Mouse (Mus musculus) lung, embryonic 15.5 days (tissue): ENCODE results near the gene Col15a1. TPM values are rescaled to one million over a fixed set of nuclear protein-coding genes. Genes with fewer than 3 reads are reported as not detected.

Experiments used
- ATAC-seq: fragments of 200-750 bp; cut with Nextera tagmentation; 2 replicates; pipeline ENCODE4 v1.8.0; 2017; ENCODE audit warnings: moderate number of reproducible peaks, borderline replicate concordance; ENCODE audit not compliant: low FRiP score, low TSS enrichment; ENCODE audit errors: extremely low read depth
- H3K27ac ChIP-seq: fragments of 300-500 bp; sonication (generic); 2 replicates; pipeline ENCODE4 v1.5.1; 2015; ENCODE audit warnings: moderate library complexity, mild to moderate bottlenecking, inconsistent platforms
- H3K27me3 ChIP-seq: fragments of 300-500 bp; sonication (generic); 2 replicates; pipeline ENCODE4 v1.6.1; 2015; ENCODE audit warnings: inconsistent platforms
- H3K36me3 ChIP-seq: fragments of 300-500 bp; sonication (generic); 2 replicates; pipeline ENCODE4 v1.6.1; 2015; ENCODE audit warnings: inconsistent platforms
- H3K4me1 ChIP-seq: fragments of 300-500 bp; sonication (generic); 2 replicates; pipeline ENCODE4 v1.6.1; 2015; ENCODE audit warnings: inconsistent platforms
- H3K4me2 ChIP-seq: fragments of 300-500 bp; sonication (generic); 2 replicates; pipeline ENCODE4 v1.6.1; 2015; ENCODE audit warnings: inconsistent platforms, mild to moderate bottlenecking, moderate library complexity
- H3K4me3 ChIP-seq: fragments of 300-500 bp; sonication (generic); 2 replicates; pipeline ENCODE4 v1.5.1; 2015; ENCODE audit warnings: mild to moderate bottlenecking, inconsistent platforms
- H3K9ac ChIP-seq: fragments of 300-500 bp; sonication (generic); 2 replicates; pipeline ENCODE4 v1.6.1; 2015; ENCODE audit warnings: inconsistent platforms
- H3K9me3 ChIP-seq: fragments of 300-500 bp; sonication (generic); 2 replicates; pipeline ENCODE4 v1.6.1; 2016; ENCODE audit warnings: inconsistent platforms
- WGBS: fragments of 180-500 bp; shearing (Covaris S2); methylation state at CpG from one replicate; pipeline ENCODE4 v1.1.7; 2015; 5-methylcytosine and 5-hydroxymethylcytosine counted together
- polyA plus RNA-seq: library from polyadenylated mRNA; unstranded; fragments of >200 nt; fragmentation: Nextera tagmentation; extraction: Ambion mirVana; gene quantifications from 2 replicates; pipeline ENCODE4 v1.2.1, GENCODE M21; 2015

Col15a1 gene
- 22.6 and 25.8 TPM in 2 replicates for polyA plus RNA-seq

DNA sequence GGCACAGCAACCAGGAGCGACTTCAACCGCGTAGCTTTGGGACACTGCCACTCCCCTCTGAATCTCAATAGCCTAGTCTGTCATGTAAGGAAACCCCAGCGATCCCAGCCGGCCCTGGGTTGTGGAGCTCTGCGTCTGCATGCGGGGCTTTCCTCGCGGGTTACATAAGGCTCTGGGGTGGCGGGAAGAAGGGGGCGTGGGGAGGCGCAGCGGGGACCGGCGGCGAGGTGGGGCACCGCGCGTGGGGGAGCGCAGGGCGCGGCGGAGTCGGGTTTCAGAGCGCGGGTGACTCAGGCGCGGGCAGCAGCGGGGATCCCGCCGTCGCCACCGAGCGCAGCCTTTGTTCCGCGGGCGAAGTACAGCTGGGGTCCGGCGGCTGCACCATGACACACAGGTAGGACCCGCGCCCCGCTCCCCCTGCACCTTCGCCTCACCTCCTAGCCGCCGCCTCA, at the start of gene Col15a1:
TSS of gene Col15a1 (plus strand) at position 193 of the 452 bp plus-strand sequence.
- 0 out of 2 replicates have a peak, but pooled peaks have one; percentile 5 for ATAC-seq
- Histone ChIP-seq H3K4me2 (peak within 1 kb of the TSS; percentile 83), H3K36me3 (no peaks in the 10 kb centered on the region), H3K9me3 (no peaks in the 10 kb centered on the region), H3K4me3 (peak within 1 kb of the TSS; percentile 50), H3K27ac (peak within 1 kb of the TSS; percentile 33; the same call in 1 of the 2 replicates), H3K9ac (peak within 1 kb of the TSS; percentile 56), H3K4me1 (peaks cover 45% of the 10 kb centered on the region), H3K27me3 (peaks cover 45% of the 10 kb centered on the region)
- WGBS = under 1% methylated on average over 39 of the region's 45 CpGs

DNA sequence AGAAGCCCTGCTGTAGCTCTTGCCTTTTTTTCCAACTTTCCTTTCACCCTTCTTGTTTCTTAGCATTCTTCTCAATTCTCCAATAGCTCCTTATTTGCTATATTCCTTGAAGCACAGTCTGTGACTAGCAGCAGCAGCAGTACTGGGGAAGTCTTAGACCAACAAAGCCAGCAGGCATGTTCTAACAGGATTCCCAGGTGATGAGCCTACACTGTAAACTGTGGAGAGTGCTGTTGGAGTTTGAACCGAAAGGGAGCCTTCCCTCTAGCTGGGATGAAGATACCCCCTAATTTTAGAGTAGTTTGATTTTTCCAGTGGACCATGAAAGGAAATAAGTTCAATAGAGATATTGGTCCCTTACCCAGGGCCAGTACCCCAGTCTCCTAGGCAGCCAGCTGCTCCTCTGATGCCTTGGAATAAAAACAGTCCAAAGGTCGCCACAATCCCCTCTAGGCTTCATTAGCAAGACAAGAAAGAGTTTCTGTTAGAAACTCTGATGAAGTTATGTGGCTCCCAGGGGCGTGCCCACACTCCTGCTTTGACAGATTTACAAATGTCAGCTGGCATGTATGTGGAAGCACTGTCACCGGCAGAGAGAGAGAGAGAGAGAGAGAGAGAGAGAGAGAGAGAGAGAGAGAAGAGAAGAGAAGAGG, 46.7 kb upstream of the Col15a1 start:
- H3K4me2 ChIP-seq = no peak overlapping the region
- WGBS = 15% methylated on average over 3 of the region's 4 CpGs
- no peak for ATAC-seq
- H3K27ac ChIP-seq = no peak overlapping the region
- no peak overlapping the region for H3K9ac ChIP-seq
- peaks cover 2% of the 10 kb centered on the region; the same call in 1 of the 2 replicates for H3K4me1 ChIP-seq
- no peaks in the 10 kb centered on the region for H3K36me3 ChIP-seq
- H3K9me3 ChIP-seq = no peaks in the 10 kb centered on the region
- no peaks in the 10 kb centered on the region for H3K27me3 ChIP-seq
- H3K4me3 ChIP-seq = no peak overlapping the region

DNA sequence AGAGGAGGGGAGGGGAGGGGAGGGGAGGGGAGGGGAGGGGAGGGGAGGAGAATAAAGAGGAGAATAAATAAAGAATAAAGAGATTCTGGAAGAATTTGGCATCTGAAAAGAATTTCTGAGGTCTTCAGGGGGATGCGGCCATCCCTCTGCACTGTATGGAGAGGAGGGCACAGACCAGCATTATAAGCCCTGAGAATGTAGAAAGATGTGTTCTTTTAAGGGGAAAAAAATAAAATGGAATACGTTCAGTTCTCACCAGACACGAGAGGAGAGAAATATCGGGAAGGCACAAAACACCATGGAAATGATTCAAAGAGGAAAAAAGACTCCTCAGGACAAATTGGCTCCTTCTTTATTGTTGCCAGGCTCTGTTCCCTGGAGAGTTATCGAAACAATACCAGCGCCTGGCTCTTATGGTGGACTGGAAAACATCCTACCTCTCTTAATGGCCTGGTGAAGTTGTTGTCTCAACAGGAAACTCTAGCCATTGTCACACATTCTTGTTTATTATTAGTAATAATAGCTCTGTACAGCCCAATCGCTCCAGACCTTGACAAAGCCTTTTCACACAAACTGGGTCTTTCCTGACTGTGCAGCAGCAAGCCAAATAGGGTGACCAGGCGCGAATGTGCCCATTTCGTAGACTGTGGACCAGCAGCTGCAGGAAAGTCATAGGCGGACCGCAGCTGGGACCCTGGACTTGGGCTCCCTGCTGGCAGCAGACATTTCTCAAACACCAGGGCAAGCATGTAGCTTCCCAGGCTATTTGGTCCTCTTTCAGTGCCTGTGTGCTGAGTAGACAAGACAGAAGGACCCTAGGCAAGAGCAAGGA, 46.0 kb upstream of the Col15a1 start:
- Histone ChIP-seq H3K27ac (no peak overlapping the region), H3K36me3 (no peaks in the 10 kb centered on the region), H3K9ac (no peak overlapping the region), H3K4me2 (no peak overlapping the region), H3K4me3 (no peak overlapping the region), H3K9me3 (no peaks in the 10 kb centered on the region), H3K4me1 (peaks cover 2% of the 10 kb centered on the region; the same call in 1 of the 2 replicates), H3K27me3 (no peaks in the 10 kb centered on the region)
- 65% methylated on average over 12 of the region's 12 CpGs for WGBS
- no peak for ATAC-seq

DNA sequence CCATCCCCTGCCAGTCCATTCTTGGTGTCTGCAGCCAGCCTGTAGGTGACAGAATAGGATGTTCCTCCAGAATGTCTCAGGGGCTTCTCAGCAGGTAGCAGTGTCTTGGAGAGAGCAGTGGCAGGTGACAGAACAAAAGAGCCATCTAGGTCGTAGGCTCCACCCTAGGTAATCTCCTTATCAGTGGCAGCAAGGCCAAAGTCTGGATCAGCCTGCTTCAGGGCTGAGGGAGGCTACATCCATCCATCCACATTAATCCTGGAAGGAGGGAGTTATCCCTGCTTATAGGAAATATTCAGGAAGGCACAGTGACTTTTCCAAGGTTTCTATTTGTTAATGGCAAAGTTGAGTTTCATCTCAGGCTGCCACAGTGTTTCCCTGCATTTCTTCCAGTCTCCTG, 35.6 kb upstream of the Col15a1 start:
- no peak overlapping the region for H3K9ac ChIP-seq

DNA sequence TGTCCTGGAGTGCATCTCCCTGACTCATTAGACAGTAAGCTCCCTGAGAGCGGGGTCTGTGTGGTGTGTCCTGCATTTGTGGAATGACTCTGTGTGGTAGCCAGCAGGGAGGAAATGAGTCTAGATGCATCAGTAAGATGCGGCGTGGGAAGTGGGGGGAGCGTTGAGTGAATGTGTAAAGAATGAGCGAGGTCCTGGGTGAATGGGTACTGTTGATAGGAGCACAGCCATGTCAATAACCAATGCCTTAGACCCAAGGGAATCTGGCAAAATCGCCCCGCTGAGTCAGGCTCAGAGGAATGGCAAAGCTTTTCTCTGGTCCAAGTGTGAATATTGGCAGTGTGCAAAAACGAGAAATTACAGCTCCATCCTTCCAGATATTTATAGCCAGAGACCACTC, 30.9 kb upstream of the Col15a1 start:
- no peak overlapping the region for H3K4me2 ChIP-seq
- H3K27me3 ChIP-seq = no peaks in the 10 kb centered on the region
- H3K4me3 ChIP-seq = no peak overlapping the region
- peaks cover 5% of the 10 kb centered on the region; the same call in 1 of the 2 replicates for H3K4me1 ChIP-seq
- ATAC-seq = no peak
- H3K27ac ChIP-seq = no peak overlapping the region
- no peaks in the 10 kb centered on the region for H3K36me3 ChIP-seq
- H3K9ac ChIP-seq = no peak overlapping the region
- WGBS = 75% methylated on average over 8 of the region's 8 CpGs
- no peaks in the 10 kb centered on the region for H3K9me3 ChIP-seq

More for the DNA sequence above, 35.6 kb upstream of the Col15a1 start:
- no peaks in the 10 kb centered on the region for H3K27me3 ChIP-seq
- no peak for ATAC-seq
- H3K4me1 ChIP-seq = peaks cover 5% of the 10 kb centered on the region; the same call in 1 of the 2 replicates
- H3K9me3 ChIP-seq = no peaks in the 10 kb centered on the region
- no peak overlapping the region for H3K27ac ChIP-seq
- no peak overlapping the region for H3K4me2 ChIP-seq
- WGBS = 31% methylated on average over 1 of the region's 1 CpGs
- H3K36me3 ChIP-seq = no peaks in the 10 kb centered on the region
- no peak overlapping the region for H3K4me3 ChIP-seq

DNA sequence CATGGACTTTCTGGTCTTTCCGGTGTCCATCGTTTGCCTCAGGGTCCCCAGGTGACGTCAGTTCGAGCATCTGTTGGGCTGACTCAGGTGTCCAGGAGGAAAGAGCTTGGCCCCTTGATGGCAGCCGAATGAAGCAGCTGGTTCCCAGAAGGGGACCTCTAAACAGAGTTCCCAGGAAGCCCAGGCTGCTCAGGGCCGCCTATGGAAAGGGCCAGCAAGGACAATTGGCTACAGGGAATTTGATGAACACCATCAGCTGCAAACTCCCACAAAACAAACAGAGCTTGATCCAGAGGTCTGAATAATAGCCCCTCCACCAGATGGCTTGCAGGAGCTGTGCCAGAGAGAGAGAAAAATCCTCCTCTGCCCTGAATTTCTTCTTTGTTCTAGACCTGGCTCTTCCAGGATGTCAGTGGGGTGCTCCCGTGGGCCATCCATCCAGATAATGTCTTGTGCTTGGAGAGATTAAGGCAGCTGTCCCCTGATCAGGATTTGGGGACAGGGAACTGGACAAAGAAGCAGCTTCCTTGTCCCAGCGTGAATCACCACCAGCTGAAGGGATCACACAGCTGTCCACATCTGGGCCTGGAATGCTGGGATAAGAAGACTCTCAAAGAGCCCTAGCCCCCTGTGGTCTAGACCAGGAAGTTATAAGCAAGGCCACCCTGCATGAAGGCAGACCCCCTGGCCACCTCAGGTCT, 29.6 kb upstream of the Col15a1 start:
- peaks cover 5% of the 10 kb centered on the region; the same call in 1 of the 2 replicates for H3K4me1 ChIP-seq
- no peaks in the 10 kb centered on the region for H3K27me3 ChIP-seq
- ATAC-seq = no peak
- 61% methylated on average over 8 of the region's 8 CpGs for WGBS
- no peaks in the 10 kb centered on the region for H3K36me3 ChIP-seq
- H3K4me3 ChIP-seq = no peak overlapping the region
- H3K4me2 ChIP-seq = no peak overlapping the region
- no peaks in the 10 kb centered on the region for H3K9me3 ChIP-seq
- no peak overlapping the region for H3K27ac ChIP-seq
- H3K9ac ChIP-seq = no peak overlapping the region

DNA sequence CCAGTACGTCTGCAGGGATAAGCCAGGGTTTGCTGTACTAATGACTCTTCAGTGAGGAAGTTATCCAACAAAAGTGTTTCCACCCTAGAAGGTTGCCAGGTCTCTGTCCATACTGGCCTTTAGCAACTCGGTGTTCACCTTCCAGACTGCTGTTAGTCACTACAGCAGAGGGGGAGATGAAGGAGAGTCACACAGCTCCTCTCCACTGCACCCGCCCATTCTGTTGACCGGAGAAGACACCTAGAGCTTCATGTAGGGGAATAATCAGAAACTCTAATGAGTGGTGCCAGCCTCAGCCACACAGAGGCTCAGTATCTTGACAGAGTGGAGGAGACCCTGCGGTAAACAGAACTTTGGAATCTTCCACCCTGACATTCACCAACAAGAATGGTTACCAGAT, 28.4 kb upstream of the Col15a1 start:
- peaks cover 5% of the 10 kb centered on the region; the same call in 1 of the 2 replicates for H3K4me1 ChIP-seq
- no peaks in the 10 kb centered on the region for H3K36me3 ChIP-seq
- no peaks in the 10 kb centered on the region for H3K27me3 ChIP-seq
- no peak for ATAC-seq
- no peak overlapping the region for H3K4me3 ChIP-seq
- no peak overlapping the region for H3K27ac ChIP-seq
- H3K9me3 ChIP-seq = no peaks in the 10 kb centered on the region
- no peak overlapping the region for H3K4me2 ChIP-seq
- H3K9ac ChIP-seq = no peak overlapping the region
- WGBS = 72% methylated on average over 5 of the region's 5 CpGs

DNA sequence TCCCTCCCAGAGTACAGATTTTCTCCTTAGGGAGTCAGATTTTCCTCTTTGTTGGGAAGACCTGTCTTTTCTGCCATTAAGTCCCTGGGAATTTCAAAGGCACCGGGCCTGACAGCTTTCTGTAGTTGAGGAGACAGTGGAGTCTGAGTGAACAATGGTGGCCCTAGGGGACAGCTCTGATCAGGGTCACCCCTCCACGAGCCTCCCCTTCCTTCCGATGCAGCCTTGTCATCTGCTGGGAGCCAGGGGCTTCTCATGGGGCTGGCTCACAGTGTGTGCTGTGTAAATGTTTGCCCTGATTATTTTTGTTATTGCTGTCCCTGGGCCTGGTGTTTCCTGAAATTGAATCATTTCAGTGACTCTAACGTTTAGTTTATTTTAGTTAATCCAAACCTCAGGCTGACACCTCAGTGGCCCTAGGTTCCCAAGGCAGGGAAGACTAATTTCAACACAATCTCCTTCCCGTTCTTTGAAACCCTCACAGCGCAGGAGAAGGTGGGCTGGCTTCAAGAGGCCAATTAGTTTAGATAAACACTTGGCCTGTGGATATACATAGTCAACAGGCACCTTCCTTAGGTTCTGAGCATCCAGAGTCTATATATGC, 23.8 kb upstream of the Col15a1 start:
- no peak overlapping the region for H3K4me3 ChIP-seq
- no peaks in the 10 kb centered on the region for H3K36me3 ChIP-seq
- no peaks in the 10 kb centered on the region; the same call in 1 of the 2 replicates for H3K4me1 ChIP-seq
- no peak overlapping the region for H3K9ac ChIP-seq
- no peaks in the 10 kb centered on the region for H3K9me3 ChIP-seq
- H3K27me3 ChIP-seq = no peaks in the 10 kb centered on the region
- no peak overlapping the region for H3K4me2 ChIP-seq
- 22% methylated on average over 6 of the region's 6 CpGs for WGBS
- H3K27ac ChIP-seq = peak overlapping the region; percentile 48; the same call in 1 of the 2 replicates
- peak; percentile 78; the same call in 1 of the 2 replicates for ATAC-seq

DNA sequence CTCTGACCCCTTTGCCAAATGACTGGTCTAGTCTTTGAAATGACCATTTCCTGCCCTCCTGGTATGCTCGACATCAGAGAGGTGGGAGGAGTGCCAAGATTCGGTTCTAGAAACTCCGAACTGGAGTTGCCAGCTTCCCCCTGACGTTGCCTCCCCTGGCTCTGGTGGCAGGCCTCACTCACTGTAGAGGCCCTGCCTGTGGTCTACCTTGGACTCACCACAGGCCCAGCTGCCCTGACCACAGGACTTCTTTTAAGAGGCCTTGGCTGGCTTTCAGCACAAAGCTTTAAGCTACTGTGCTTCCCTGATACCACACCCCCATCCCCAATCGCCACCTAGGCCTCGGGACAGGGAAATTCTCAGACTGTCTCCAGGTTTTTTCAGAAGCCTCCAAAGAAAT, 21.4 kb upstream of the Col15a1 start:
- no peak; the same call in 1 of the 2 replicates for ATAC-seq

DNA sequence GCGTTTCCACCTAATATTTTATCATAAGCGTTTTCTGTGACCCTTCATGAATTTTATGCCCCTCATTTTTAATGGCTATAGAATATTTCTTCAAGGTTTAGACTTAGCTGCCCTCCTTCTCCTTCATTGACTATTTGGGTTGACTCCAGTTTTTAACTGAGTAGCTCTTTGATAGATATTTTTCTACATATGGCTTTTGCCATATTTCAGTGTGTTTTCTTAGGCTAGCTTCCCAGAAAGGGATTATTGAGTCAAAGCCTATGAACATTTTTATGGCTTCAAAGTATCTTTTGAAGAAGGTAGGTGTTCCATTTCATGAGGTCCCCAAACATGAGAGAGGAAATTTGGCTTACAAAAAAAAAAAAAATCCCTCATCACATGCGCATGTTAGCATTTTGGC, 11.8 kb upstream of the Col15a1 start:
- Histone ChIP-seq H3K4me1 (no peaks in the 10 kb centered on the region), H3K27me3 (no peaks in the 10 kb centered on the region), H3K9me3 (no peaks in the 10 kb centered on the region), H3K36me3 (no peaks in the 10 kb centered on the region), H3K9ac (no peak overlapping the region), H3K27ac (no peak overlapping the region), H3K4me2 (no peak overlapping the region), H3K4me3 (no peak overlapping the region)
- WGBS = 78% methylated on average over 3 of the region's 3 CpGs
- no peak for ATAC-seq

More for the DNA sequence above, 21.4 kb upstream of the Col15a1 start:
- Histone ChIP-seq H3K4me2 (no peak overlapping the region), H3K27me3 (no peaks in the 10 kb centered on the region), H3K9me3 (no peaks in the 10 kb centered on the region), H3K36me3 (no peaks in the 10 kb centered on the region), H3K27ac (no peak overlapping the region), H3K4me1 (no peaks in the 10 kb centered on the region; the same call in 1 of the 2 replicates), H3K9ac (no peak overlapping the region), H3K4me3 (no peak overlapping the region)
- 51% methylated on average over 6 of the region's 6 CpGs for WGBS

DNA sequence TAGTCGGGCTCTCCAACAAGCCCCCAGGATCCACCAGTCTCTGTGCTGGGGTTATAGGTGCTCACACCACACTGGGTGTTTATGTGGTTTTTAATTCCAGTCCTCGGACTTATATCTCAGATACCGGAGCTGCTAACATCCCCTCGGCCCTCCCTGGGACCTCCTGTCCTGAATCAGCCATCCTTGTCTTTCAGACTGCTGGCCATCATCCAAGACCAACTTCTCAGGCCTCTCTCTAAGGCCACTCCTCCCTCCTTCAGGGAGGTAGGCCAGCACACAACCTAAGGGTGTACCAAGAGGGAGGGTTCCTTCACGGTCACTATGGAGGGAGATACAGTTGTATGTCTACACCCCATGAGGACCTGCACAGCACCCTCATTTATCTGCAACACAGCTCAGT, 4.3 kb upstream of the Col15a1 start:
- no peak overlapping the region for H3K9ac ChIP-seq
- WGBS = 32% methylated on average over 5 of the region's 5 CpGs
- no peaks in the 10 kb centered on the region for H3K36me3 ChIP-seq
- H3K4me3 ChIP-seq = no peak overlapping the region
- ATAC-seq = peak; percentile 28; the same call in 1 of the 2 replicates
- no peaks in the 10 kb centered on the region for H3K9me3 ChIP-seq
- H3K4me2 ChIP-seq = no peak overlapping the region
- peaks cover 41% of the 10 kb centered on the region for H3K4me1 ChIP-seq
- peaks cover 23% of the 10 kb centered on the region for H3K27me3 ChIP-seq
- no peak overlapping the region for H3K27ac ChIP-seq
